Mouse (Mus musculus) central nervous system, embryonic 18 days (tissue): ENCODE results near the gene 1810010D01Rik. TPM values are rescaled to one million over a fixed set of nuclear protein-coding genes. Genes with fewer than 3 reads are reported as not detected.

Experiments
- polyA plus RNA-seq: library from polyadenylated mRNA; depleted of rRNA; stranded (reverse); fragments of >200 nt; gene quantifications from 2 replicates; pipeline ENCODE4 v1.2.3, GENCODE M21; 2012; rRNA removed

Gene 1810010D01Rik
- 0.47 and 1.1 TPM in 2 replicates for polyA plus RNA-seq

GRCm38 (mm10) chr7:145208006-145208405 lies at the start of gene 1810010D01Rik:
TSS of gene 1810010D01Rik (minus strand) at chr7:145208119.

Other genes with a start within 250 kb of the 1810010D01Rik start
- gene Tpcn2, start 75.9 kb upstream of the 1810010D01Rik start, polyA plus RNA-seq = 7.3 and 7.5 TPM in 2 replicates
- 3.2 and 3.6 TPM in 2 replicates for gene Mrgprf, start 92.7 kb upstream of the 1810010D01Rik start, polyA plus RNA-seq
- 0.20 TPM in 1 of 2 replicates, not detected in the other for gene Mrgprd, start 106.7 kb upstream of the 1810010D01Rik start, polyA plus RNA-seq